Mouse (Mus musculus) megakaryocyte, embryonic 14.5 days (primary cell): ENCODE measurements at regions not wholly inside any gene's neighbourhood (a gene's known extent, or its start where the extent isn't known, plus 50 kb on each side); places are given as distances from the start of the nearest gene placed in this dataset.

Experiments
- H3K27me3 ChIP-seq: replicated peaks from 2 replicates; pipeline ENCODE3; 2012; ENCODE audit warnings: inconsistent platforms
- H3K36me3 ChIP-seq: replicated peaks from 2 replicates; pipeline ENCODE3; 2012; ENCODE audit warnings: low read length, inconsistent platforms, mixed read lengths
- H3K4me1 ChIP-seq: 2 replicates; pipeline ENCODE4 v1.6.1; 2012; ENCODE audit warnings: inconsistent platforms
- H3K4me3 ChIP-seq: replicated peaks from 2 replicates; pipeline ENCODE3; 2012; ENCODE audit warnings: moderate library complexity, mild to moderate bottlenecking, inconsistent platforms
- H3K9me3 ChIP-seq: 2 replicates; pipeline ENCODE4 v1.6.1; 2012; ENCODE audit warnings: inconsistent platforms
- FLI1 ChIP-seq: IDR thresholded peaks from 2 replicates; pipeline ENCODE4 v1.6.1; 2012; ENCODE audit warnings: low read length, inconsistent platforms, mixed read lengths
- GATA1 ChIP-seq: IDR thresholded peaks from 3 replicates; pipeline ENCODE4 v1.6.1; 2012; ENCODE audit warnings: mixed read lengths, low read length, inconsistent platforms, borderline replicate concordance

GRCm38 (mm10) chr10:111815821-111816599 is 156.5 kb upstream of the Krr1 start:
- no peaks in the 10 kb centered on the region for H3K4me1 ChIP-seq
- H3K36me3 ChIP-seq = peaks cover 3% of the 10 kb centered on the region
- H3K27me3 ChIP-seq = no peaks in the 10 kb centered on the region
- peaks cover 7% of the 10 kb centered on the region for H3K9me3 ChIP-seq
- no peak overlapping the region for H3K4me3 ChIP-seq
- TF ChIP-seq FLI1 = no peak
- TF ChIP-seq GATA1 = no peak

GRCm38 (mm10) chr10:111819755-111820451 is 152.6 kb upstream of the Krr1 start:
- Histone ChIP-seq H3K4me1 (peaks cover 15% of the 10 kb centered on the region), H3K4me3 (no peak overlapping the region), H3K36me3 (peaks cover 3% of the 10 kb centered on the region), H3K27me3 (no peaks in the 10 kb centered on the region), H3K9me3 (peaks cover 7% of the 10 kb centered on the region)
- TF ChIP-seq FLI1 (no peak), GATA1 (no peak)

GRCm38 (mm10) chr10:111824820-111825219 is 147.6 kb upstream of the Krr1 start:
- no peaks in the 10 kb centered on the region for H3K27me3 ChIP-seq
- TF ChIP-seq GATA1 = no peak
- TF ChIP-seq FLI1 = no peak
- peaks cover 7% of the 10 kb centered on the region for H3K9me3 ChIP-seq
- peak overlapping the region; percentile 51 for H3K4me3 ChIP-seq
- peaks cover 3% of the 10 kb centered on the region for H3K36me3 ChIP-seq
- H3K4me1 ChIP-seq = peaks cover 44% of the 10 kb centered on the region

GRCm38 (mm10) chr10:111826033-111826754 is 146.3 kb upstream of the Krr1 start:
- no peak for TF ChIP-seq FLI1
- TF ChIP-seq GATA1 = no peak
- Histone ChIP-seq H3K9me3 (no peaks in the 10 kb centered on the region), H3K36me3 (no peaks in the 10 kb centered on the region)

GRCm38 (mm10) chr10:111827246-111827645 is 145.2 kb upstream of the Krr1 start:
- no peak for TF ChIP-seq FLI1
- Histone ChIP-seq H3K9me3 (no peaks in the 10 kb centered on the region), H3K36me3 (no peaks in the 10 kb centered on the region), H3K4me3 (no peak overlapping the region), H3K4me1 (peaks cover 57% of the 10 kb centered on the region), H3K27me3 (no peaks in the 10 kb centered on the region)

More at GRCm38 (mm10) chr10:111826033-111826754, 146.3 kb upstream of the Krr1 start:
- Histone ChIP-seq H3K4me1 (peaks cover 47% of the 10 kb centered on the region), H3K27me3 (no peaks in the 10 kb centered on the region), H3K4me3 (no peak overlapping the region)

- Histone ChIP-seq H3K36me3 (no peaks in the 10 kb centered on the region), H3K27me3 (no peaks in the 10 kb centered on the region), H3K4me3 (no peak overlapping the region), H3K4me1 (peaks cover 63% of the 10 kb centered on the region), H3K9me3 (no peaks in the 10 kb centered on the region)
- TF ChIP-seq GATA1 = no peak
- no peak for TF ChIP-seq FLI1
These were observed 144.5 kb upstream of the Krr1 start for GRCm38 (mm10) chr10:111827930-111828329.

GRCm38 (mm10) chr10:111828610-111829009 is 143.9 kb upstream of the Krr1 start:
- no peaks in the 10 kb centered on the region for H3K27me3 ChIP-seq
- H3K4me1 ChIP-seq = peaks cover 67% of the 10 kb centered on the region
- no peak overlapping the region for H3K4me3 ChIP-seq
- TF ChIP-seq FLI1 (no peak), GATA1 (no peak)
- no peaks in the 10 kb centered on the region for H3K9me3 ChIP-seq
- no peaks in the 10 kb centered on the region for H3K36me3 ChIP-seq

- TF ChIP-seq FLI1 (no peak), GATA1 (no peak)
- Histone ChIP-seq H3K9me3 (no peaks in the 10 kb centered on the region), H3K4me1 (peaks cover 67% of the 10 kb centered on the region), H3K4me3 (no peak overlapping the region), H3K36me3 (no peaks in the 10 kb centered on the region), H3K27me3 (no peaks in the 10 kb centered on the region)
These were observed 143.2 kb upstream of the Krr1 start for GRCm38 (mm10) chr10:111829291-111829690.

- no peak overlapping the region for H3K4me3 ChIP-seq
- peaks cover 67% of the 10 kb centered on the region for H3K4me1 ChIP-seq
- no peaks in the 10 kb centered on the region for H3K36me3 ChIP-seq
- no peaks in the 10 kb centered on the region for H3K9me3 ChIP-seq
- H3K27me3 ChIP-seq = no peaks in the 10 kb centered on the region
- no peak for TF ChIP-seq GATA1
These were observed 141.4 kb upstream of the Krr1 start for GRCm38 (mm10) chr10:111831105-111831504.

- Histone ChIP-seq H3K36me3 (no peaks in the 10 kb centered on the region), H3K9me3 (no peaks in the 10 kb centered on the region), H3K4me1 (peaks cover 73% of the 10 kb centered on the region), H3K27me3 (no peaks in the 10 kb centered on the region), H3K4me3 (no peak overlapping the region)
- TF ChIP-seq GATA1 = no peak
- TF ChIP-seq FLI1 = no peak
These were observed 138.9 kb upstream of the Krr1 start for GRCm38 (mm10) chr10:111833611-111834010.
